Mouse (Mus musculus): ENCODE measurements around the gene Cel.

DNA sequence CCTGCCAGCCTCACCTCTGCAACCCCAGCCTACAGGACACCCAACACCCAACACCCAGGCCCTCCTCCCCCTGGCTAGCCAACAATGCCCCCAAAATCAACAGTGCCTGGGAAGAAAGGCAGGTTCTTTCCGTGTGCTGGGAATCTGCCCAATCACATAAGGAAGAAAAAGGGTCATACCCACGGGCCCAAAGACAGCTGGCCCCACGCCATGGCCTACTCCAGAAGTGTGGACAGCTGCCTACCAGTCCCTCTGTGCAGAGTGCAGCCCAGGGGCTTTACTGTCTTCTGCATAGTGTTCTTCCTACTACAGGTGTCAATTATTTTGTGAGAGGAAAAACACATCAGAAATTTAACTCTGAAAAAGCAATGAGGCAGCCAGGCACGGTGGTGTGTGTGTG, 12.1 kb upstream of the Cel start:
- TF ChIP-seq CTCF (conservative IDR thresholded peaks at IDR 0.05 in 1 of 2, IDR thresholded peaks at IDR 0.05 in 1 of 2; ENCODE audit: low read depth in 2 of 2, low read length in 2 of 2) (no peak), MAFK (IDR thresholded peaks at IDR 0.05; ENCODE audit: insufficient replicate concordance, low read length) (no peak), USF2 (conservative IDR thresholded peaks at IDR 0.05; ENCODE audit: low read depth, low read length) (no peak), USF1 (IDR thresholded peaks at IDR 0.05; ENCODE audit: low read depth, low read length) (no peak), EP300 (IDR thresholded peaks at IDR 0.05; ENCODE audit: low read length) (no peak), HCFC1 (IDR thresholded peaks at IDR 0.05; ENCODE audit: low read depth, low read length) (no peak), POLR2A (IDR thresholded peaks at IDR 0.05; ENCODE audit: low read depth, low read length) (no peak), UBTF (IDR thresholded peaks at IDR 0.05; ENCODE audit: low read depth, low read length) (no peak), ELF1 (IDR thresholded peaks at IDR 0.05; ENCODE audit: low read depth, low read length) (no peak), CHD1 (IDR thresholded peaks at IDR 0.05; ENCODE audit: low read depth, low read length) (no peak), ZKSCAN1 (IDR thresholded peaks at IDR 0.05; ENCODE audit: borderline replicate concordance, low read depth, low read length) (no peak)

All from CH12.LX (cell line).